Mouse (Mus musculus) stomach, postnatal 0 days (tissue): ENCODE measurements around the gene Gtf3c2.

Experiments used
- CTCF ChIP-seq: IDR thresholded peaks from 2 replicates; pipeline ENCODE4 v1.5.1; 2016; ENCODE audit warnings: antibody characterized with exemption, low read depth, mild to moderate bottlenecking, moderate library complexity
- EP300 ChIP-seq: optimal IDR thresholded peaks from 2 replicates; pipeline ENCODE3; 2016; ENCODE audit warnings: antibody characterized with exemption

DNA sequence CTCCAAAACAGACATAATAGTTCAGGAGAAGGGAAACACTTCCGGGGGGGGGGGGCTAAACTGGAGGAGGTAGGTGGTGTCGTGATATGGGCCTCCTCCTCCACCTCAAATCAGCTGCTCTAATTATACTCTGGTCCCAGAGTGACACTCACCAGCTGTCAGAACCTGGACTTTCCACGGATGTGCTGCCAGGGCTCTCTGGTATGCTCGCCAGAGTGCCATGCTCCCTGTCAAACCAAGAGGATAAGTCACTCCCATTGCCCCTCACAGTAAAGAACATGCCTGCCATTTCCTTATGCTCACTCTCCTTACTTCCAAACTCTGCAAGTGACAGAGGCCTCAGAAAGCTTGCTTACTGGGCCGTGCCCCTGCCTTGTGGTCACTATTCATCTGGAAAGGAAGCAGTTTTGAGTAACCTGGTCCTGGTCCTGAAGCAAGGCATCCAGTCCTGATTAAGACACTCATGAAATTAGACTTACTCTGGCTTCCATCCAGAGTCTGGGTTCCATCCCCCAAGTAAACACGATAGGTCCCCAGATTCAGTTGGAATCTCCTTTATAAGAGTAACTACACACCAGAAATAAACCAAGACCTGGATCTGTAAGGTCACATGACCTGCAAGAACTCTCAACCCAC is 26.3 kb downstream of the Gtf3c2 start:
- TF ChIP-seq CTCF (no peak), EP300 (no peak)
